Mouse (Mus musculus): ENCODE measurements around the gene St6gal2. TPM values are rescaled to one million over a fixed set of nuclear protein-coding genes. Genes with fewer than 3 reads are reported as not detected.

The St6gal2 gene
- not detected for total RNA-seq (2023)

GRCm38 (mm10) chr17:55445250-55446184, at the start of gene St6gal2:
St6gal2 (plus strand) TSS chr17:55445382.

Other genes with a start within 250 kb of the St6gal2 start
- not detected for gene Vmn2r118, start 179.8 kb downstream of the St6gal2 start, total RNA-seq (2023)

Data from CD4-positive naive resting alpha-beta T cell, adult 57 days (primary cell).